Mouse (Mus musculus): ENCODE data around the gene Shroom2. TPM values are rescaled to one million over a fixed set of nuclear protein-coding genes. Genes with fewer than 3 reads are reported as not detected.

Shroom2 gene
- polyA plus RNA-seq, 1 experiment: 86.1 TPM

DNA sequence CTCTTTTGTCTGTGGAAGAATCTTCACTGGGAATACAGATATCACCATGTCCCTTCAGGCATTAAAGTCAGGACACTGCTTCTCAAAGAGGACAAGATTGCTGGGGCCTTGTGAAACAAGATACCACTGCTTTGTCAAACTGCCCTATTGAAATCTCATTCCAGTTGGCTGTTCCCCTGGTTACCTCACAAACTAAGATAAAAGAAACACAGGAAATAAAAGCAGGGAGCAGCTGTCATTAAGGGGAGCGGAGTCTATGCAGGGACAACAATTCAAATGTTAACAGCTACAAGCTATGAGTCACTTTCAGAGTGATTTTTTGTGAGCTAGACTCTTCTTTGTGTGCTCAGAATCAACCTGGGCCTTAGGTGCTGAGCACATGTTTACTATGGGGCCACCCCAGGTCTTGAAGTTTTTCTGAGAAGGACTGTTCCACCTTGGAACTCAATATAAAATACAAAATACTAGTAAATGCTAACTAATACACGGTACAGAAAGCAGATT lies 78.4 kb downstream of the Shroom2 start:
- TF ChIP-seq CTCF (IDR thresholded peaks at IDR 0.05; ENCODE audit: borderline replicate concordance, extremely low read depth, insufficient read depth, insufficient read length) (no peak), POLR2A (IDR thresholded peaks at IDR 0.05; ENCODE audit: borderline replicate concordance, extremely low read depth, insufficient read depth, insufficient read length, poor library complexity, severe bottlenecking) (no peak)
- DNase-seq (ENCODE audit: low read depth): peak; percentile 23

DNA sequence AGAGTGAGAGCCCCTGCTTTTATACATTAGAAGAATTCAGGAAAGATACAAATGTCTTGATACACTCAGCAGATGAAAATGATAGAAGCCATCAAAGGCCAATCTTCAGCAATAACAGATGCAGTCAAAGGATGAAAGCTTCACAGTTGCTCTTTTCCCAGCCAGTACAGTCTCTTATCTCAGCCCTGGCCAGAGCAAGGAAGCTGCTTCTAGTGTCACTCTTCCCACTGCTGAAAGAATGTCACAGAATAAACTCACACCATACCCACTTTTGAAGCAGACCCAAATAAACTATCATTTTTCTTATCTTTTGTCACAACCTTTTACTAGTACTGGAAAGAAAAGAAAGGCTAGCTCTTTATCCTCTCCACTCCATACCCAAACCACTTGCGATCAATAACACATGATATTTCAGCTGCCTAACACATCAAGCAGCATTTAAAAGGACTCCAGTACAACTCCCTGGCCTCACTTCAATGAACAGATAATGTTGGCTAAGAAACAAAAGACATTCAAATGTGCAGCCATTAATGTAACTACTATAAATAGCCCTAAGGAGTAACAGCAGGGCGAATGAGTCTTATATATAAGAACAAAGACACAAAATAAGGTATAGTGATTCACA lies 90.0 kb downstream of the Shroom2 start:
- TF ChIP-seq CTCF (IDR thresholded peaks at IDR 0.05; ENCODE audit: borderline replicate concordance, extremely low read depth, insufficient read depth, insufficient read length) (no peak), POLR2A (IDR thresholded peaks at IDR 0.05; ENCODE audit: borderline replicate concordance, extremely low read depth, insufficient read depth, insufficient read length, poor library complexity, severe bottlenecking) (no peak)
- peak; percentile 8 for DNase-seq (ENCODE audit: low read depth)

DNA sequence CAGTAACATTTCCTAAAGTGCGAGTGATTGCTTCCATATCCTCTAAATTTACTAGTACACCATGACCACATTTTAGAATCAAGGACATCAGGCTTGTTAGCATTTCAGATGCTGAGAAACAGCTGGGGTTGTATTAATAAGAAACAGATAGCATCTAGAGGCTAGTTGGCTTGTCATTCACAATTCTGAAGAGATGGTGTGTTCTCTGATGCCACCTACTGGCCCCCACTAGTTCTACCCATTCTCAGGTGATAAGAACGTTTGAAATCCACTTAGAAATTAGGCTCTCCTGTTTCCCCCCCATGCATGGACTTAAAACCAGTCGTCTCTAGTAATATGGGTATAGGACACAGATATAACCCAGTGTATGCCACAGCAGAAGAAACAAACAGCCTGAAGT lies 92.9 kb downstream of the Shroom2 start:
- TF ChIP-seq CTCF (IDR thresholded peaks at IDR 0.05; ENCODE audit: borderline replicate concordance, extremely low read depth, insufficient read depth, insufficient read length) (peak; percentile 46; the same call in 1 of the 2 replicates), POLR2A (IDR thresholded peaks at IDR 0.05; ENCODE audit: borderline replicate concordance, extremely low read depth, insufficient read depth, insufficient read length, poor library complexity, severe bottlenecking) (no peak)
- peak; percentile 70 for DNase-seq (ENCODE audit: low read depth)

DNA sequence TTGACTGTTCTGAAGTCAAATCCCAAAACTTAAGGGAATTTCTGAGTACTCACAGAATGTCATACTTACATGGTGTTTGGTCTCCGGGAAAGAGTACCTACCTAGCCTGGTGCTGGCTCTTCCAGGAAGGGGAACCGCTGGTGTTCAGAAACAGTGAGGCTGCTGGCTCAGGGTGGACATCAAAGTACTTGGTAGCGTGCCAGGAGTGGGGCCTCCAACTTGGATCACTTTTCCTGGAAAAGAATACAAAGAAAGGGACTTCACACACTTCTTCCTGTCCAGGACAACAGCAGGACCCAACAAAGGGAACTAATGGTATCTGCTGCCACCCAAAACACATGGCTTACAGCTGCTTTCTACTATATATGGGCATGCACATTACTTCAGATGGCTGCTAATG lies 95.8 kb downstream of the Shroom2 start:
- DNase-seq (ENCODE audit: low read depth): peak; percentile 5
- no peak for TF ChIP-seq CTCF (IDR thresholded peaks at IDR 0.05; ENCODE audit: borderline replicate concordance, extremely low read depth, insufficient read depth, insufficient read length)
- TF ChIP-seq POLR2A (IDR thresholded peaks at IDR 0.05; ENCODE audit: borderline replicate concordance, extremely low read depth, insufficient read depth, insufficient read length, poor library complexity, severe bottlenecking): no peak

DNA sequence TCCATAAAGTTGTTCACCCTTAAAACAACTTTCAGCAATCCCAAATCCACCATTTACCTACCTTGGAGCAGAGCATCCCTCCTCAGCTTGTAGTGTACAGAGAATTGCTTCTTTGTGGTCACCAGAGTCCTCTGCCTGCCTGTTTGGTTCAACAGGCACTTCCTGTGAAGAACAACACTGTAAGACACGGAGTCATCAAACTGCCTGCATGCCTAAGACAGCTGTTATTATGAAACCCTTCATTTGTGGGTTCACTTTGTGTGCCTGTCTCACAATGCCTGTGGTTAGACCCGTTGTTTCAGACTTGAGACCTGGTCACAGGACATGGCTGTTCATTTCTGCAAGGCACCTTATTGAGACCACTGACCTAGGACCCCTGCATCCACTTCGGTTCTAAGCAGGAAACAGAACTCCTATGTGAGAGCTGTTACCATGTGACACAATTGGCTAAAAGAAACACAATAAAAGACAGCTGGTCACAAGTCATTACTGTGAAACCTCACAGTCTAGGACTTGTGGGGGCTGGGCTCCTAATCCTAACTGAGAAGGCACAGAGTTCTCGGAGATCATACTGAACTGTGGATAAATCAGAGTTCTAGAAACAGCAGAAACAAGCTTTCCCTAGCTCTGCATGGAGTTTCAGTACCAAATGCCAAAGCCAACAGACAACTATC lies 111.8 kb downstream of the Shroom2 start:
- peak; percentile 7 for DNase-seq (ENCODE audit: low read depth)
- TF ChIP-seq CTCF (IDR thresholded peaks at IDR 0.05; ENCODE audit: borderline replicate concordance, extremely low read depth, insufficient read depth, insufficient read length) (no peak), POLR2A (IDR thresholded peaks at IDR 0.05; ENCODE audit: borderline replicate concordance, extremely low read depth, insufficient read depth, insufficient read length, poor library complexity, severe bottlenecking) (no peak)

DNA sequence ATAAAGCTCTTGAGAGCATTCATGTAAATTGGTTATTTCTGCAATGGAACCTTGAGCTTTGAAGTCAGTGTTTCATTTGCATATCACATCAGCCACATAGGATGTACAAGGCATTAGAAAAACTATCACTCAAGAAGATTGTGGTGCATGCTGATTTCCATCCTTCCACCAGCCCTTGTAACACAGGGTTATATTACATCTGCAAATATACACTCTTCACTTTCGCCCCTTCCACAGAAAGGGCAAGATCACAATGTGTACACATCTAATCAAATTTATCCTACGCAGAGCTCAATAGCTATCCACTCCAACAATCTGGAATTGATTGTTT lies 112.7 kb downstream of the Shroom2 start:
- TF ChIP-seq CTCF (IDR thresholded peaks at IDR 0.05; ENCODE audit: borderline replicate concordance, extremely low read depth, insufficient read depth, insufficient read length) (no peak), POLR2A (IDR thresholded peaks at IDR 0.05; ENCODE audit: borderline replicate concordance, extremely low read depth, insufficient read depth, insufficient read length, poor library complexity, severe bottlenecking) (no peak)
- no peak for DNase-seq (ENCODE audit: low read depth)

DNA sequence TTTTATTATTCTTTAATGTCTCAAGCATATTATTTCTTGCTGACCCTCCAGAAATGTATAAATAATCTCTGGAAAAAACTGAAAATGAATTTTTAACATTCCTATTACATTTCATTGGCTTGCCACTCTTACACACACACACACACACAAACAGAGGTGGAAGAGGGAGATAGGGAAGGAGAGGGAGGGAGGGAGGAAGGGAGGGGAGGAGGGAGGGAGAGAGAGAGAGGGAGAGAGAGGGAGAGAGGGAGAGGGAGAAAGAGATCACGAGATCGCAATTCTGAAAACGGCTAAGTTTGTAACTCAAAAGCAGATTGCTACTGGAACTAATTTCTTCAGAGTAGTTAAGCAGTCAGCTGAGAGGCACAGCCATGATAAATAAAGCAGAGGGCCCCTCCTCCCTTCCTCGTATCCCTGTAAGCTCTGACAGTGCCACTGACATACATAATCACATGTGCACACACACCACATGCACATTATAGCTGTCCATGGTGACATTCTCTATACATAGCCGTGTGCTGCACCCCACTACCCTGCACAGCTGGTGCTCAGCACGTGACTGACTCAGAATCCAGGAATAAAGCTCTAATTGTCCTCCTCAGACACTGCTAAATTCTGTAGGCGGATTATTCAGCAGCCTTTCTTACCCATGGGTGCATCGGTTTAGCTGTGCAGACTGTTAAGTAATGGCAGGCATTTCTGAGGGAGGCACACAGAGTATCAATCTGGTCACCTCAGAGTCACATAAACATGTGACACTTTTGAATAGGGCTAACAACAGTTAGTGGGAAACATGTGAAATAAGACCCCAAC lies 113.3 kb downstream of the Shroom2 start:
- no peak for TF ChIP-seq POLR2A (IDR thresholded peaks at IDR 0.05; ENCODE audit: borderline replicate concordance, extremely low read depth, insufficient read depth, insufficient read length, poor library complexity, severe bottlenecking)
- no peak for TF ChIP-seq CTCF (IDR thresholded peaks at IDR 0.05; ENCODE audit: borderline replicate concordance, extremely low read depth, insufficient read depth, insufficient read length)
- peak; percentile 79 for DNase-seq (ENCODE audit: low read depth)

DNA sequence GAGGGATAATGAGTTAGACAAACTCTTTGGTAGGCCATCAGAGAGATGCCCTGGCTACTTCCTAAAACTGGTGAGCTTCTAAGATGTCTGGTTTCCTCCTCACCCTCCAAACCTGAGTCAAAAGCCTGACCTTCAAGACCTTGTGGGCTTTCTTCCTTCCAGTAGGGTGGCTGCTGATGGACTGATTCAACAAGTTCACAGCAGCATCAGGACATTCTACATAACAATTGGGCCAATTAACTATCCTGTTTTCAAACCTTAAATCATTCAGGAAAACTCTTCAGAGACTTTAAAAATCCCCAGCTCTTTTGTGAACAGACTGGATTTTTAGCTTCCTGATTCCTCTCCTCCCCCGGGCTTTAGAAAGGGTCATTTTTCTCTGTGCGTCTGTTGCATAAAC lies 116.6 kb downstream of the Shroom2 start:
- no peak for DNase-seq (ENCODE audit: low read depth)
- TF ChIP-seq POLR2A (IDR thresholded peaks at IDR 0.05; ENCODE audit: borderline replicate concordance, extremely low read depth, insufficient read depth, insufficient read length, poor library complexity, severe bottlenecking): no peak
- no peak for TF ChIP-seq CTCF (IDR thresholded peaks at IDR 0.05; ENCODE audit: borderline replicate concordance, extremely low read depth, insufficient read depth, insufficient read length)

DNA sequence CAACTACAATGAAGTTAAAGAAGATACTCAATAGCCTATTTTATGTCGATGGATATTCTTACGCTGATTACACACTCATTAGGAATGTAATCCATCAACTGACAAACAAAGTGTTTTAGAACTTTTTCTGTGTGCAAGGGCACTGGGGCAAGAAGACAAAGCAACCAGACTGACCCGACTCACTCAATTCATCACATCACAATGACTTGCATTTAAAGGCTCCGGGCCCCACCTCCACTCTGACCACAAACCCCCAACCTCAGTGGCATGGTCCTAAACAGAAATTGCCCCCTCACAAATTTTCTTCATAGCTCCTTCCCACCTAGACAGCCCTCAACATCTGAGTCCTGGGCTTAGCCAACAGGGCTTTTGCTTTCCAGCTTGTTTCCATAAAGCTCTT lies 124.4 kb downstream of the Shroom2 start:
- TF ChIP-seq POLR2A (IDR thresholded peaks at IDR 0.05; ENCODE audit: borderline replicate concordance, extremely low read depth, insufficient read depth, insufficient read length, poor library complexity, severe bottlenecking) (no peak), CTCF (IDR thresholded peaks at IDR 0.05; ENCODE audit: borderline replicate concordance, extremely low read depth, insufficient read depth, insufficient read length) (no peak)

DNA sequence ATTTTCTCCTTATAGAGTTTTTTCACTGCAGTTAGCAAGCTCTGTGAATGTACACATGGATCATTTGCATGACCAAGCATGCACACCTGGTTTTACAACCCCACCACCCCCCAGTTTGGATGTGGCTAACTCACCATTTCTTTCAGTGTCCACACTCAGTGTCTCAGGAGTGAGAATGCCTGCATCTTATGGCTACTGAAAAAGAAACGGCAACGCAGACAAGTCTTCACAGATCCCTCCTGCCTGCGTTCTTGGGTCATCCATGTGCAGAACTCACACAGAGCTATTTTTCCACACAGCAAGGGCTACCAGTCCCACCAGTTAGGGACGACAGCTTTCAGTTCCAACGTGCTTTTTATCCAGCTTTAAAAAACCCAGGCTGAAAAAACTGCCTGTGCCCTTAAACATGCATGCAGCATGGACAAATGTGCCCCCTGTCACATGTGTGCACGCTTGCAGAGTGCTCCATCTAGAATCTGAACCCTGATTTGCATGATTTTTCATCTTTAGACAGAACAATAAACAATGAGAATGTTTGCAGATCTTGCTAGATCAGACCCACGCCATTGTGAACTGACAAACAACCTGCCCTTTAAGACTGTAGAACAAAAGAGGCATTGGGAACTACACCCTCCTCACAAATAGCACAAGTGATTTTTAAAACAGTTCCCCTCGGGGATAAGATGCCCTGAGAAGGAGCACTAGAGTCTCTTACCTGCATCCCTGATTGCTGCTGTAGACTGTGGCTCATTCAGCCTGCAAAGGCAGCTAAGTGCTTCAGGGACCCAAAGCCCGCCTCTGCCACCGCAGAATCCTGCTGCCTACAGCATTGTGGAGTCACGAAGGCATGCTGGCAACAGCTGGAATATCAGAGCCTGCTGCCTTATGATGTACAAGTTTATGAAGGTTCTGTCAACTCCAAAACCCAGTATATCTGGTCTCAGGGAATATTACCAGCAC lies 125.3 kb downstream of the Shroom2 start:
- DNase-seq (ENCODE audit: low read depth): peak; percentile 56
- TF ChIP-seq POLR2A (IDR thresholded peaks at IDR 0.05; ENCODE audit: borderline replicate concordance, extremely low read depth, insufficient read depth, insufficient read length, poor library complexity, severe bottlenecking) (no peak), CTCF (IDR thresholded peaks at IDR 0.05; ENCODE audit: borderline replicate concordance, extremely low read depth, insufficient read depth, insufficient read length) (no peak)

More for the DNA sequence above, 124.4 kb downstream of the Shroom2 start:
- peak; percentile 9 for DNase-seq (ENCODE audit: low read depth)

Measured in brain, embryonic 14.5 days (tissue).